Mouse (Mus musculus) embryonic fibroblast, embryonic 13.5 days (primary cell): Measurements from ENCODE around the gene Ttll5.

Experiments
- CTCF ChIP-seq: IDR thresholded peaks from 2 replicates; pipeline ENCODE4 v1.5.1; 2011; ENCODE audit warnings: mild to moderate bottlenecking, control low read depth, low read length, moderate library complexity, borderline replicate concordance; ENCODE audit not compliant: insufficient read depth
- POLR2A ChIP-seq: IDR thresholded peaks from 2 replicates; pipeline ENCODE4 v1.6.1; 2011; ENCODE audit warnings: low read depth, mild to moderate bottlenecking, control low read depth, low read length, moderate library complexity

DNA sequence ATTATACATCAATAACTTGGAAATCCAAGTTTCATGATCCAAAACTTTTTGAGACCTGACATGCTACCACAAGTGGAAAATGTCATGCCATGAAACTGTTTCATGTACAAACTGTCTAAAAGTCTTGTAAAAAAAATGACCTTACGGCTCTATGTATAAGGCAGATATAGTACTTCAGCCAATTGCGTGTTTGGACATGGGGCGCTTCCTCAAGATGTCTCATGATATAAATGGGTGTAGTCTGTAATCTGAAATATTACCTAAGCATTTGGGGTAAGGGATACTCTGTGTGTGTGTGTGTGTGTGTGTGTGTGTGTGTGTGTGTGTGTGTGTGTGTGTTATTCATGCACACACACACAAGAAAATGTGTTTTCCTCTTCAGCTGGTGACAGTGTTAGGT lies 180.2 kb downstream of the Ttll5 start:
- TF ChIP-seq CTCF (no peak), POLR2A (no peak)
